Mouse (Mus musculus) left cerebral cortex, postnatal 36 days (tissue): ENCODE measurements at regions not wholly inside any gene's neighbourhood (a gene's known extent, or its start where the extent isn't known, plus 50 kb on each side); places are given as distances from the start of the nearest gene placed in this dataset.

Experiments
- DNase-seq, 2 experiments: peaks; one replicate each; pipeline ENCODE4 v3.0.0; 2021 to 2022; ENCODE audit warnings: low spot score in 2 of 2, mixed read lengths in 1 of 2
- intact Hi-C: fragments of 180-260 bp; cut with DNase I; formaldehyde crosslinking; loops from one replicate; pipeline ENCODE4 v1.15.1; 2025

GRCm38 (mm10) chr19:14752646-14753045, 154.8 kb upstream of the Tle4 start:
- no peak for DNase-seq
- intact Hi-C loops, result no loop called here

- intact Hi-C loops, result no loop called here
- DNase-seq, result no peak
Observed at GRCm38 (mm10) chr19:14742361-14742760, 144.5 kb upstream of the Tle4 start.

GRCm38 (mm10) chr19:14740936-14741335, 143.1 kb upstream of the Tle4 start:
- no peak for DNase-seq
- intact Hi-C loops, result no loop called here

DNA sequence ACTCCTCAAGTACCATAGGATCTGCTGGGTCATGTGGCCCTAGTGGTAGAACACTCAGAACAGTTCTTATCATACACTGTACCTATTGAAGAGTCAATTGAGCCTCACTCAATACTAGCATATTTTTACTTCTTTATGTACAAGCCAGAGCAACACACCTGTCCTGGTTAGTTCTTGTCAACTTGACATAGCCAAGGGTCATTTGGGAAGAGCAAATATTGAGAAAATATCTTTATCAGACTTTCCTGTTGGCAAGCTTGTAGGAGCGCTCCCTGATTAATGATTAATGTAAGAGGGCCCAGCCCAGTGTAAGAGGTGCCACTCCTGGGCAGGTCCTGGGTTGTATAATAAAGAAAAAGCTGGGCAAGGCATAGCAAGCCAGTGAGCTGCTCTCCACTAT, 142.3 kb upstream of the Tle4 start:
- DNase-seq, result no peak
- intact Hi-C loops, result no loop called here

- DNase-seq, result no peak
- intact Hi-C loops, result no loop called here
Observed at GRCm38 (mm10) chr19:14736514-14736913, 138.7 kb upstream of the Tle4 start.

DNA sequence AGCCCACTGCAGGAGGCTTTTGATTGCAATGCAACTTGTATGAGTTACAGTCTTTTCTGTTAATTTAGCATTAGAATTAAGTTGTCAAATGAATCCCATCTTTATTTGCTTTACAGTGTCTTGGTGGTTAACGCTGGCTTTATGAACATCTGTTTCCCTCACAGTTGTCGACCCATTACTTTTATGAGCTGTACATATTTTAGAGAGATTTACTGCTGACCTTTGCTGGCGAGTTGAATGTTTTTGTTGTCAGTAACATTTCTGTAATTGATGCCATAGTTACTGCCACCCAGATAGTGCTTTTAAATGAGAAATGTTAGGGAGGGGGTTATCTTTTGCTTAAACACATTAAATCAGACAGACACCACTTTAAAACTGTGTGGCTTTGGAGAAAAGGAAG, 127.5 kb upstream of the Tle4 start:
- intact Hi-C loops, result no loop called here
- DNase-seq, result no peak

- intact Hi-C loops, result no loop called here
- DNase-seq, result no peak
Observed at GRCm38 (mm10) chr19:14724637-14725036, 126.8 kb upstream of the Tle4 start.

DNA sequence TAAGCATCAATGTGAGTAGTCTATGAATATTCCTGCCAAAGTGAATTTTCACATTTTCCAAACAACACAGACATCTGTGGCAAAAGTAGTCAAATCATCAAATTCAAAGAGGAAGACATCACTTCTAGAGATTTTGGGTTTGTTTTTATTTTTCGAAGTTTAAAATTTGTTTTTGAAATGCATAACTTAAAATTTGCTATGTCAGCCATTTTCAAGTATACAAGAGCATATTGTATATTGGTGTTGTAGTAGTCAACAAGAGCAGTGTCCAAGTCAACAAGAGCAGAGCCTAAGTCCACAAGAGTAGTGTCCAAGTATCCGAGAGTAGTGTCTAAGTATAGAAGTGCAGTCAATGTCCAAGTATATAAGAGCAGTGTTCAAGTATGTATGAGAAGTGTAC, 107.9 kb upstream of the Tle4 start:
- intact Hi-C loops, result no loop called here
- DNase-seq, result no peak

GRCm38 (mm10) chr19:14701116-14701515, 103.3 kb upstream of the Tle4 start:
- DNase-seq, result no peak
- intact Hi-C loops, result no loop called here

- intact Hi-C loops, result no loop called here
Observed at GRCm38 (mm10) chr19:14695369-14695768, 97.5 kb upstream of the Tle4 start.

GRCm38 (mm10) chr19:14692183-14692582, 94.3 kb upstream of the Tle4 start:
- no peak for DNase-seq
- intact Hi-C loops, result no loop called here

More at GRCm38 (mm10) chr19:14695369-14695768, 97.5 kb upstream of the Tle4 start:
- no peak for DNase-seq

DNA sequence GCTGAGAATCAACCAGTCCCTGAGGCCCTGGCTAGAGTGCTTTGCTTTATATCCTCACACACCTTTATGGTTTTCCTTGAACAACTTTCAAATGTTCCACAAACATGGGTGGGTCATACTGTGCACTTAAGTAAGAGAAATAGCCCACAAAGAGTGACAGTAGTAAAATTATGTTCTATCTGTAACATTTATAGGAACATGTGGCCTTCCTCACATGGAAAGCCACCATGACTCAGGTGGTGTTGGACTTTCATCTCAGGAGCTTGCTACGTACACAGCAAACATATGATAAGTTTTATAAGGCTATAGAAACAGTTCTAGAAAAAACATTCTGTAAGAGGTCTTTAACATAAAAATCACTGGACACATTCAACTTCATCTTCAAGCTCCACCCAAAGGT, 87.8 kb upstream of the Tle4 start:
- no peak for DNase-seq
- intact Hi-C loops, result no loop called here

GRCm38 (mm10) chr19:14684669-14685068, 86.8 kb upstream of the Tle4 start:
- intact Hi-C loops, result no loop called here
- DNase-seq, result no peak

DNA sequence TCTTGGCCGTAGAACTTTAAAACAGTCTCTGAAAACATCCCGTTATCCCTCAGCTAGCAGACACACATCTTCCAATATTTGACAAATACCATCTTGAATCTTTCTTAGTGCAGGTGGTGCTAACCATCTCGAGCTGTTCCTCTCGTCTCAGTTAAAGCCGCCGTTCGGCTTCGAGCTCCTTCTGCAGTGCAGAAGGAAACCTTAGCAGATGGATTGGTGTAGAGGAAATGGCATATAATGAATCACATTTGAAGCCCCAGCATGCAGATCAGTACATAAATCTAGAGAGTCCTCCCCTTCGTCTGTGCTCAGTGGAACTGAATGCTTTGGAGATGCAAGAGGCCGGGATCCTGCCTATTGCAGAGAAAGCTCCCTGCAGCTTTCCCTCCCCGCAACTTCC, 83.5 kb upstream of the Tle4 start:
- DNase-seq, result no peak
- intact Hi-C loops, result no loop called here

DNA sequence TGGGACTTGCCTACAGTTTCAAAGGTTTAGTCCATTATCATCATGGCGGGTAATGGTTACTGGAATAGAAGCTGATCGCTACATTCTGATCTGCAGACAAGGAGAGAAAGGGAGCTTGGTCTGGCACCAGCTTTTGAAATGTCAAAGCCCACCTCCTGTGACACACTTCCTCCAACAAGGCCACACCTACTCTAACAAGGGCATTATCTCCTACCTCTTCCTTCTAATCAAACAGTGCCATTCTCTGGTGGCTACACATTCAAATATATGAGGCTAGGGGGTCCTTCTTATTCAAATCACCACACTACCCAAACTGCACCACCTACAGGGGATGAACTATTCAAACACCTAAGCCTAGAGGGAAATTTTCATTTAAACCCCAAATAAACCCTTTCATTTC, 81.9 kb upstream of the Tle4 start:
- intact Hi-C loops, result no loop called here
- no peak for DNase-seq

DNA sequence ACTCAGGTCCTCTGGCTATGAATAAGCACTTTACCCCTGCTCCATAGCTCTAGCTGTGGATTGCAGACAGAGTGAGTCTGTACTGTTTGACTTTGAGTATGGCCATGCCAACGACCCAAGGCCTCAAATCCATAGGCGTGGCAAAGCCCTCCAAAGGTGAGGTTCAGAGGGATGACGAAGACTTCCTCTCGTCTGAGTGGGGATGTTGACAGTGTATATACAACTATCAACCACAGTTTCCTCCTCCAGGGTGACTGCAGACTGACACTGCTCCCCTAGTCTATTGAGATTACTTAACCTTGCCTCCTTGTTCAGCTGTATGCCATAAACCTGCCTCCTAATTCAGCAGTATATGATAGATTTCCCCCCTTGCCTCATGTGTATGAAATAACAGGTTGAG, 80.7 kb upstream of the Tle4 start:
- no peak for DNase-seq
- intact Hi-C loops, result no loop called here

DNA sequence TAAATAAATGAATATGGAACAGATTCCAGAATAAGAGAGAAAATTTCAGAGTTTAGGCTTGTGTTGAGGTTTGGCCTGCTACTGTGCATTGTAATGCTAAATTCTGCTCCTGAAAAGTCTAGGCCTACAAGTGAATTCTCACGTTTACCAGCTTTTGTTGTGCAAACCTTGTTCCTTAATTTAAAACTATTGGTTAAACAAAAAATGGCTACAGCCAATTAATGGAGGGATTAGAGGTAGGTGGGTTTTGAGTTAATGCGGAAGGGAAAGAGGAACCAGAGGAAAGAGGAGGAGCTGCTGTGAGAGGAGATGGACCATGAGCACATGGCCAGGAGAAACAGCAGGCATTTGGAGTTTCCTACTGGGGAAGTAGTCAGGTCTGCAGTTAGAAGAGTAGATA, 79.1 kb upstream of the Tle4 start:
- intact Hi-C loops, result no loop called here

DNA sequence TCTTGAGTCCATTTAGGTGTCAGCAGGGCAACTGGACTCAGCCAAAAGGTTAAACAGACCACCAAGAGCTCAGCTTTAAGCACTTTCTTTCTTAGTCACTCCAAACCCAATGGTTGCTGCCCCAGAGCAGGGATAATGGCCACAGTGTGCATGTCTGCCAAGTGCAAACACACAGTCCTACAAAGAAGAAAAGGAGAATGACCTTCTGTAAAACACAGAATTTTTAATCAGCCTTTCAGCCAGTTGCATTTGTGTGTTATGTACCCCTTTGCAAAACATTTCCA, 72.9 kb upstream of the Tle4 start:
- intact Hi-C loops, result no loop called here

More for the DNA sequence above, 79.1 kb upstream of the Tle4 start:
- no peak for DNase-seq

GRCm38 (mm10) chr19:14670078-14670820, 72.4 kb upstream of the Tle4 start:
- intact Hi-C loops, result no loop called here
- DNase-seq, result no peak

More for the DNA sequence above, 72.9 kb upstream of the Tle4 start:
- DNase-seq, result no peak

- intact Hi-C loops, result no loop called here
- no peak for DNase-seq
Observed at GRCm38 (mm10) chr19:14668512-14669181, 70.8 kb upstream of the Tle4 start.

DNA sequence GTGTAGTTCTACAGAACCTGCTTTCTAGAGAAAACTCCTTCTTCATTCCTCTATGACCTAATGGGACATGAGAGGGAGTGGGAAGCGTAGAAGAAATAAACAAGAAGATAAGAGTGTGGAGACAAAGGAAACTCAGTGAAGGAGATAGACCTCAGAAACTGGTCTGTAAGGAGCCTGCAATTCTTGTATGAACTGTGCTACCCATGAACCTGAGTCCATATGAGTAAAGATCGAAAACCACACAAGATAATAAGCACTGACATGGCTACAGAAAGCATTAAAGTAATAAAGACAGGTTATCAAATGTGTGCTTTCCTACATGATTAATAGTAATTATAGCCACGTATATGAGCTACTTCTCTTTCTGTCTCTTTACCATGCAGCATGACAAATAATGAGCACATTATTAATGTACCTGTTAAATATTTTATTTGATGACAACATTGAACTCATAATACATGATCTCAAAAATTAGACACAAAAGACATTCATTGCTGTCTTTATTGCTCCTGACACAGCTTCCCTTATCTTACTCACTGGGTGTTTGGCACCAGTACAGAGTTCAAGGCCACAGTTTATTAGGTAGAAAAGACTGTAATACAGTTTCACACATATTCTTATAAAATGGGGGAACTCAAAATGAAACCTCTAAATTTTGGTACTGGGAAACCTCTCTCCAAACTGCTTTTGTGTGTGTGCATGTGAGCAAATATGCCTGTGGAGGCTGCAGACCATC, 67.0 kb upstream of the Tle4 start:
- DNase-seq, result no peak
- intact Hi-C loops, result no loop called here
